In the genomic region with DNA sequence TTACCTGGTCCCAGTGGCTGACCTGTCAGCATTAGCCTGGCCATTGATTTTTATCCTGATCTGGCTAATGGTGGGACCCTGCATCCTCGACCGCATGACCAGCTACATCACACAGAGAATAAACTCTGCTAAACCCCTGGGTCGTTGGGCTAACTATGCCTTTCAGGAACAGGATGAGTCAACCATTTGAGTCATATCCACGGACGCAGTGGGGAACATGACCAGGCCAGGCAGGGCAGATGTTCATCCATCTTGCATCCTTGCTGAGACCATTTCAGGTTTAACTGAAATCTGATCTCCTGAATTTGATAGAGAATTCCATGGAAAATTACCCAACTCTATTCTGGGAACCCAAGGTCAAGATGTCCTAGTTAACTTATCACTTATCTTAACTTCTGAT, we compare ENCODE assay signal across 26 mouse cellular contexts.
A peak's percentile ranks its signal among the peaks of the same experiment; 100 is the strongest.
DNase-seq lines count a peak whose midpoint lies in the region; ATAC-seq lines count a peak whose summit lies in the region.
"Had no signal": no experiment of that assay in that cellular context is flagged by ENCODE, and none has a peak within 500 bp of the region (broad histone marks: within the 10 kb centered on the region; RNA-seq: fewer than 3 reads in every experiment).

No protein-coding gene starts in this region.

- no peak overlapping the region for H3K9ac ChIP-seq in midbrain, embryonic 16.5 days (ENCODE audit: low read depth, low read length)
- H3K9ac ChIP-seq: embryonic facial prominence, embryonic 12.5 days; forebrain, embryonic 12.5 days had no signal

- ATAC-seq in midbrain, embryonic 16.5 days: no peak
- ATAC-seq in erythroblast, adult 5-6 weeks (replicated peaks; ENCODE audit: low FRiP score, poor library complexity, severe bottlenecking): no peak
- ATAC-seq: activated CD4-positive, CD25-positive, alpha-beta regulatory T cell, adult 4 months; CD4-positive, CD25-positive, alpha-beta regulatory T cell, adult 4 months; forebrain, embryonic 14.5 days; forebrain, embryonic 16.5 days; Patski had no signal

- DNase-seq in adrenal gland, adult 2 months: peak; percentile 57
- DNase-seq in adrenal gland, adult 18-20 months (ENCODE audit: low spot score in 2 of 2): no peak
- peak; percentile 14 for DNase-seq in adrenal gland, postnatal 25 days
- DNase-seq in adrenal gland, postnatal 14 days: no peak
- peak; percentile 34 for DNase-seq in 416B (ENCODE audit: low read depth)
- DNase-seq in adrenal gland, postnatal 36 days: peak; percentile 43
- DNase-seq: cerebellum, adult 11 months; cerebellum, adult 18-20 months; cerebellum, adult 8-10 months; cerebellum, adult 9-11 months; cerebellum, postnatal 14 days; gastrocnemius, postnatal 14 days had no signal

- H3K4me1 ChIP-seq in midbrain, embryonic 16.5 days (ENCODE audit: control insufficient read depth, insufficient read depth, low read length): no peaks in the 10 kb centered on the region
- H3K4me1 ChIP-seq: embryonic facial prominence, embryonic 12.5 days; forebrain, embryonic 10.5 days; forebrain, embryonic 12.5 days had no signal

- H3K4me2 ChIP-seq in midbrain, embryonic 16.5 days (ENCODE audit: low read length): no peak overlapping the region
- H3K4me2 ChIP-seq: embryonic facial prominence, embryonic 12.5 days; forebrain, embryonic 12.5 days had no signal

- no peaks in the 10 kb centered on the region for H3K27me3 ChIP-seq in midbrain, embryonic 16.5 days (ENCODE audit: control insufficient read depth, insufficient read depth, low read depth, low read length)
- H3K27me3 ChIP-seq: CH12.LX; embryonic facial prominence, embryonic 12.5 days; forebrain, embryonic 12.5 days; Patski had no signal

- no peaks in the 10 kb centered on the region for H3K9me3 ChIP-seq in midbrain, embryonic 16.5 days (replicated peaks; ENCODE audit: control insufficient read depth, low read length, poor library complexity, severe bottlenecking)
- H3K9me3 ChIP-seq: embryonic facial prominence, embryonic 10.5 days; embryonic facial prominence, embryonic 12.5 days; forebrain, embryonic 10.5 days; forebrain, embryonic 12.5 days had no signal

- no peak overlapping the region for H3K4me3 ChIP-seq in midbrain, embryonic 16.5 days (ENCODE audit: low read depth, low read length)
- H3K4me3 ChIP-seq: embryonic facial prominence, embryonic 10.5 days; embryonic facial prominence, embryonic 12.5 days; erythroblast, embryonic 14.5 days; forebrain, embryonic 10.5 days; forebrain, embryonic 12.5 days had no signal

- H3K36me3 ChIP-seq in midbrain, embryonic 16.5 days (ENCODE audit: control insufficient read depth, insufficient read depth, low read length): no peaks in the 10 kb centered on the region
- H3K36me3 ChIP-seq: embryonic facial prominence, embryonic 10.5 days; embryonic facial prominence, embryonic 12.5 days; forebrain, embryonic 10.5 days; forebrain, embryonic 12.5 days; G1E had no signal

- H3K27ac ChIP-seq in midbrain, embryonic 16.5 days (ENCODE audit: low read length): no peak overlapping the region
- H3K27ac ChIP-seq: embryonic facial prominence, embryonic 10.5 days; embryonic facial prominence, embryonic 12.5 days; forebrain, embryonic 10.5 days; forebrain, embryonic 12.5 days had no signal

- 88% methylated on average over 5 of the region's 5 CpGs for WGBS in midbrain, embryonic 16.5 days

Comparison
In these comparisons a context has a peak if more than half of its experiments do, and no peak if none do; other contexts are left out.
1. DNase-seq: peak in adrenal gland, adult 2 months (single experiment), adrenal gland, postnatal 25 days (single experiment), 416B (single experiment) and adrenal gland, postnatal 36 days (2 of 2); none in adrenal gland, adult 18-20 months (0 of 2) and adrenal gland, postnatal 14 days (single experiment).